Mouse (Mus musculus) MEL (cell line): ENCODE measurements around the gene Tuba1a. TPM values are rescaled to one million over a fixed set of nuclear protein-coding genes. Genes with fewer than 3 reads are reported as not detected.

Experiments
- DNase-seq: peaks from one replicate; pipeline ENCODE4 v3.0.0; 2011; ENCODE audit warnings: low read depth, low spot score
- H3K27ac ChIP-seq: 2 replicates; pipeline ENCODE4 v1.5.1; 2012; ENCODE audit warnings: low read depth, mild to moderate bottlenecking, control low read depth, low read length, moderate library complexity; ENCODE audit not compliant: control insufficient read depth
- H3K27me3 ChIP-seq, 2 experiments: fragments of 150-350 bp in 1 of 2; sonication (generic) in 1 of 2; 2 replicates each; pipeline ENCODE4 v1.6.1; 2012; ENCODE audit warnings: low read length in 2 of 2, mild to moderate bottlenecking in 2 of 2, improper control_type of control experiment in 1 of 2, moderate library complexity in 1 of 2; ENCODE audit not compliant: insufficient read depth in 2 of 2, control insufficient read depth in 1 of 2
- H3K36me3 ChIP-seq, 2 experiments: 2 replicates each; pipeline ENCODE4 v1.6.1; 2012 to 2014; ENCODE audit warnings: low read length in 2 of 2, improper control_type of control experiment in 1 of 2, inconsistent platforms in 1 of 2, mild to moderate bottlenecking in 1 of 2; ENCODE audit not compliant: insufficient read depth in 2 of 2, control insufficient read depth in 1 of 2
- H3K4me1 ChIP-seq, 2 experiments: fragments of 150-350 bp in 1 of 2; sonication (generic) in 1 of 2; 2 replicates each; pipeline ENCODE4 v1.6.1; 2012; ENCODE audit warnings: low read length in 2 of 2, improper control_type of control experiment in 1 of 2, mild to moderate bottlenecking in 1 of 2; ENCODE audit not compliant: insufficient read depth in 2 of 2, control insufficient read depth in 1 of 2
- H3K4me3 ChIP-seq, 2 experiments: fragments of 150-350 bp in 1 of 2; sonication (generic) in 1 of 2; 2 replicates each; pipeline ENCODE4 v1.5.1; 2012; ENCODE audit warnings: low read depth in 2 of 2, low read length in 2 of 2, mild to moderate bottlenecking in 2 of 2, moderate library complexity in 2 of 2, control low read depth in 1 of 2, improper control_type of control experiment in 1 of 2; ENCODE audit not compliant: control insufficient read depth in 1 of 2, insufficient read depth in 1 of 2
- H3K79me2 ChIP-seq: 2 replicates; pipeline ENCODE4 v1.6.1; 2012; ENCODE audit warnings: mild to moderate bottlenecking, low read length, moderate library complexity; ENCODE audit not compliant: control insufficient read depth, poor library complexity, insufficient read depth
- H3K9ac ChIP-seq: 2 replicates; pipeline ENCODE4 v1.6.1; 2012; ENCODE audit warnings: low read depth, mild to moderate bottlenecking, control low read depth, low read length, moderate library complexity; ENCODE audit not compliant: control insufficient read depth, poor library complexity, severe bottlenecking
- H3K9me3 ChIP-seq: fragments of 150-350 bp; sonication (generic); replicated peaks from 2 replicates; pipeline ENCODE4 v1.6.1; 2012; ENCODE audit warnings: mild to moderate bottlenecking, low read length, improper control_type of control experiment, moderate library complexity; ENCODE audit not compliant: insufficient read depth
- BHLHE40 ChIP-seq: IDR thresholded peaks from 2 replicates; pipeline ENCODE4 v1.6.1; 2012; ENCODE audit warnings: low read depth, mild to moderate bottlenecking, inconsistent platforms, low read length, improper control_type of control experiment, borderline replicate concordance
- CHD2 ChIP-seq: IDR thresholded peaks from 2 replicates; pipeline ENCODE4 v1.6.1; 2011; ENCODE audit warnings: low read length, improper control_type of control experiment
- CTCF ChIP-seq, 3 experiments: IDR thresholded peaks in 2 of 3; conservative IDR thresholded peaks in 1 of 3; 2 replicates each; pipeline ENCODE4 v1.5.1; 2011 to 2012; ENCODE audit warnings: low read length in 3 of 3, low read depth in 2 of 3, mild to moderate bottlenecking in 2 of 3, improper control_type of control experiment in 1 of 3, inconsistent platforms in 1 of 3, mixed read lengths in 1 of 3, moderate library complexity in 1 of 3; ENCODE audit not compliant: control insufficient read depth in 1 of 3, insufficient read depth in 1 of 3, poor library complexity in 1 of 3, severe bottlenecking in 1 of 3
- ELF1 ChIP-seq: IDR thresholded peaks from 2 replicates; pipeline ENCODE4 v1.6.1; 2014; ENCODE audit warnings: low read depth, mild to moderate bottlenecking, inconsistent platforms, low read length, improper control_type of control experiment, moderate library complexity
- EP300 ChIP-seq, 2 experiments: IDR thresholded peaks; 2 replicates each; pipeline ENCODE4 v1.6.1; 2011; ENCODE audit warnings: improper control_type of control experiment in 2 of 2, low read length in 2 of 2, low read depth in 1 of 2, mild to moderate bottlenecking in 1 of 2
- ETS1 ChIP-seq: IDR thresholded peaks from 2 replicates; pipeline ENCODE4 v1.6.1; 2012; ENCODE audit warnings: low read depth, mild to moderate bottlenecking, inconsistent platforms, low read length, improper control_type of control experiment, moderate library complexity
- HCFC1 ChIP-seq: IDR thresholded peaks from 2 replicates; pipeline ENCODE4 v1.6.1; 2012; ENCODE audit warnings: low read depth, mild to moderate bottlenecking, inconsistent platforms, low read length, improper control_type of control experiment, moderate library complexity
- MYB ChIP-seq: IDR thresholded peaks from 2 replicates; pipeline ENCODE4 v1.6.1; 2011; ENCODE audit warnings: mild to moderate bottlenecking, low read depth, low read length, improper control_type of control experiment
- NRF1 ChIP-seq: IDR thresholded peaks from 2 replicates; pipeline ENCODE4 v1.6.1; 2014; ENCODE audit warnings: low read depth, mild to moderate bottlenecking, inconsistent platforms, low read length, improper control_type of control experiment, moderate library complexity; ENCODE audit not compliant: poor library complexity, insufficient read depth, severe bottlenecking
- TCF12 ChIP-seq: IDR thresholded peaks from 2 replicates; pipeline ENCODE4 v1.6.1; 2014; ENCODE audit warnings: low read depth, mild to moderate bottlenecking, inconsistent platforms, low read length, improper control_type of control experiment, moderate library complexity
- polyA plus RNA-seq, 2 experiments: library from polyadenylated mRNA; stranded (reverse) in 1 of 2; unstranded in 1 of 2; fragments of >175 nt in 1 of 2; fragments of >200 nt in 1 of 2; gene quantifications; 2 replicates each; pipeline versions ENCODE4 v1.2.1 to v1.2.4; 2012; ENCODE audit warnings: low replicate concordance in 2 of 2, low read depth in 1 of 2; ENCODE audit not compliant: insufficient read length in 2 of 2, insufficient read depth in 1 of 2, missing spikeins in 1 of 2
- total RNA-seq: library from RNA; depleted of rRNA; stranded (reverse); fragments of 300-350 nt; gene quantifications from 2 replicates; pipeline ENCODE4 v1.2.3, GENCODE M21; 2012

Tuba1a gene
- total and polyA plus RNA-seq, 3 experiments, result 83.6 to 112 TPM; not detected in 1

DNA sequence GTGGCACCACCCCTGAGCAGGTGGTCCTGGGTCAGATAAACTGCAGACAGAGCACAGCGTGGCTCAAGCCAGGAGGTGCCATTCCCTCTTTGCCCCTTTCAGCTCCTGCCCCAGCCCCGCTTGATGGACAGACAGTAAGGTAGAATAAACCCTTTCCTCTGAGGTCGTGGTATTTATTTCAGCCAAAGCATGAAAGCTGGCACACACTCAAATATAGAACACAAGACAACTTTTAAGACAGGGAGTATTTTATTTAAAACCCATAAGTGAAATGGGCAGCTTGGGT, 4.0 kb downstream of the Tuba1a start:
- H3K4me1 ChIP-seq, result peaks cover 4 to 8% of the 10 kb centered on the region in 2 experiments
- no peaks in the 10 kb centered on the region; a peak in 2 of 4 replicates for H3K27me3 ChIP-seq
- H3K27ac ChIP-seq, result no peak overlapping the region
- H3K79me2 ChIP-seq, result no peaks in the 10 kb centered on the region; the same call in 1 of the 2 replicates
- peaks cover 0 to 9% of the 10 kb centered on the region in 2 experiments; a peak in 2 of 4 replicates for H3K36me3 ChIP-seq
- no peak overlapping the region for H3K9ac ChIP-seq
- no peaks in the 10 kb centered on the region for H3K9me3 ChIP-seq
- no peak for DNase-seq
- TF ChIP-seq ELF1, result no peak
- no peak overlapping the region for H3K4me3 ChIP-seq

DNA sequence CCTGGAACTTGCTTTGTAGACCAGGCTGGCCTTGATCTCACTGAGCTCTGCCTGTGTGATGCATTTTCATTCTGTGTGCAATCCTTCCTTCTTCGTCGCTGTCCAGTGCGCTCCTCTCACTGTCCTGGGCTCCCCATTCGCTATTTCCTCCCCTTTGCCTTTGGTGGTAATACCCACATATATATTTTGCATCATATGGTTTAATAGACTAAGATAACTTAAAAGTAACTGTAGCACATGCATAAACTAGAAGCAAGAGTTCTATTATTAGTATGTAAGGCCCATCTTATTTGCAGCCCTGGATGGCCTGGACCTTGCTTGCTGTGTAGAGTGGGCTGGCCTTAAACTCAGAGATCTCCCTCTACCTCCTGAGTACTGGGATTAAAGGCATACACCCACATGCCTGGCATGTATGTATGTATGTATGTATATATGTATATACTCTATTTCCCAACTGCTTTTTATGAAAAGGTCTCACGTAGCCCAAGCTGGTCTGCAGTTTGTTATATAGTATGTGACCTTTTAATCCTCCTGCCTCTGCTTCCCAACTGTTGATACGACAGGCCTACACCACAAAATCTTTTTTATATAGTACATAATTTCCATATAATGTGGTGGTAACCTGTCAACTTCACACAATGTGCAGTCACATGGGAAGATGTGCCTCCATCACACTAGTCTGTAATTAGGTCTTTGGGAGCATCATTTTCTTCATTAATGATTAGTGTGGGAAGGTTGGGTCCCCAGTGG, 4.5 kb downstream of the Tuba1a start:
- DNase-seq, result no peak
- Histone ChIP-seq H3K4me1 (peaks cover 4 to 8% of the 10 kb centered on the region in 2 experiments), H3K36me3 (peaks cover 0 to 9% of the 10 kb centered on the region in 2 experiments; a peak in 2 of 4 replicates), H3K27ac (no peak overlapping the region), H3K79me2 (no peaks in the 10 kb centered on the region; the same call in 1 of the 2 replicates), H3K4me3 (no peak overlapping the region), H3K27me3 (no peaks in the 10 kb centered on the region; a peak in 1 of 4 replicates), H3K9ac (no peak overlapping the region), H3K9me3 (no peaks in the 10 kb centered on the region)
- no peak for TF ChIP-seq ETS1
- no peak for TF ChIP-seq TCF12
- TF ChIP-seq CHD2, result no peak
- TF ChIP-seq EP300 (IDR thresholded peaks at IDR 0.05; ENCODE audit: low read depth in 1 of 2, low read length in 2 of 2), result no peak
- no peak for TF ChIP-seq MYB
- TF ChIP-seq NRF1, result no peak
- no peak for TF ChIP-seq BHLHE40
- TF ChIP-seq CTCF (IDR thresholded peaks at IDR 0.05 in 2 of 3, conservative IDR thresholded peaks at IDR 0.05 in 1 of 3; ENCODE audit: control insufficient read depth in 1 of 3, insufficient read depth in 1 of 3, low read depth in 2 of 3, low read length in 3 of 3, poor library complexity in 1 of 3, severe bottlenecking in 1 of 3), result no peak
- TF ChIP-seq HCFC1, result no peak

DNA sequence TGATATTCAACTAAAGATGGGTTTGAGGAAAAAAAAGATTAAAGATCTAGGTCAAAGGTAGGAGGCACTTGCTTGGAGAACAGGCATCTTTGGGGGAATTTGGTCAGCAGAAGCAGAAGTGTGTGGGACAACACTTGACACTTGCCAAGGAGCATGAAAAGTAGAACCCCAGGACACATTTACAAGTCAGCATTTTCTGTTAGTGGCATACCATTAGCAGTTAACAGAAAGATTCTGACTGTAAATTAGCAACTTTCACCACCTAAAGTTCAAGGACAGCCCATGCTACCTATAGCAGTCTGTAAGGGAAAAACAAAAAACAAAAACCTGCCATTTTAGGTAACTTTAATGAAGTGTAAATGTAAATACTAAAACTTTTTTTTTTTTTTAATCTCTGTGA, 5.1 kb downstream of the Tuba1a start:
- no peak for DNase-seq
- Histone ChIP-seq H3K79me2 (no peaks in the 10 kb centered on the region; the same call in 1 of the 2 replicates), H3K9ac (no peak overlapping the region), H3K27me3 (no peaks in the 10 kb centered on the region), H3K27ac (no peak overlapping the region), H3K4me3 (no peak overlapping the region), H3K4me1 (peaks cover 4 to 5% of the 10 kb centered on the region in 2 experiments), H3K9me3 (no peaks in the 10 kb centered on the region), H3K36me3 (peaks cover 0 to 7% of the 10 kb centered on the region in 2 experiments; a peak in 2 of 4 replicates)
- TF ChIP-seq MYB, result no peak
